Mouse (Mus musculus): ENCODE results near the gene Dnaaf3.

The Dnaaf3 gene

DNA sequence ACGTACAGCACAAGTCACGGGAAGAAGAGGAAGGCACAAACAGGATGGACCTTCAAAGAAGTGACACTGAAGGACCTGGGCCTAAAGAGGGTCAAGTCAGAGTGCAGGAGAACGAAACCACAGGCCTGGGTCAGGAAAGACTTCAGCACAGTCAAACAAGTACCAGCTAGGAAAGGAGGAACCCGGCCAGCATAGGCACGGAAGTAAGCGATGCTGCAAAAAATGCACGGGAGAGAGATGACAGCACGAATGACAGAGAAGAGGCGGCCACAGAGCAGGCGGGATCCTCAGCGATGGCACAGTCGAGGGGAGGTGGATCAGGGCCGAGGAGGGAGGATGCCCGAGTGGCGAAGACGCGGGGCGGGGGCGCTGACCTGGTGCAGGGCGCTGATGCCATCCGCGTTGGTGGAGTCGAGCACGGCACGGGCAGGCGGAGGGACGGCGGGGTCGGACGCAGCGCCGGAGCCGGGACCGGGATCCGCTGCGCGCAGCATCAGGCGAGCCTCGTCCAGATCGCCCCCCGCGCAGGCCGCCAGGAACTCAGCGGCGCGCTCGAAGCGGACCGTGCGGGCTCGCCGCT, 31.3 kb downstream of the Dnaaf3 start:
- DNase-seq (ENCODE audit: low read depth, low spot score), result peak; percentile 32

DNA sequence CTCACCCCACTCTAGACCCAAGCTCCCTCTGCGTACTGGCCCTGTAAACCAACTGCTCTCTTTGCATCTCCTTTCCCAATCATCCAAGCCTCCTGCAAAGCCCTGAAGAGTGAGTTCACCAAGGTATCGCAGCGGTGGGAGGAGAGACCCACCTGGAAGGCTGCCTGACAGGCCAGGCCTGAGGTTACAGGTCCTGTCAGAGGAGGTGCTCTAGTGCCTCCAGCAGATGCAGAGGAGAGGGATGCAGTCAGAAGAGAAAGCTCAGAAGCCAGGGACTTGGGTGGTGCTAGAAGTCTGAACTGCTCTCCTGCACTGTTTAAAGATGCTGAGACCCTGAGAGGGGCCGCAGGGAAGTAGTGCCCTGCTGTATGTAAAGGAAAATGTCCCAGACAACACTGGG, 33.2 kb downstream of the Dnaaf3 start:
- no peak for DNase-seq (ENCODE audit: low read depth, low spot score)

GRCm38 (mm10) chr7:4498251-4498650, 34.0 kb downstream of the Dnaaf3 start:
- DNase-seq (ENCODE audit: low read depth, low spot score), result no peak

- DNase-seq (ENCODE audit: low read depth, low spot score), result no peak
Measured at GRCm38 (mm10) chr7:4497271-4497903, 34.9 kb downstream of the Dnaaf3 start.

DNA sequence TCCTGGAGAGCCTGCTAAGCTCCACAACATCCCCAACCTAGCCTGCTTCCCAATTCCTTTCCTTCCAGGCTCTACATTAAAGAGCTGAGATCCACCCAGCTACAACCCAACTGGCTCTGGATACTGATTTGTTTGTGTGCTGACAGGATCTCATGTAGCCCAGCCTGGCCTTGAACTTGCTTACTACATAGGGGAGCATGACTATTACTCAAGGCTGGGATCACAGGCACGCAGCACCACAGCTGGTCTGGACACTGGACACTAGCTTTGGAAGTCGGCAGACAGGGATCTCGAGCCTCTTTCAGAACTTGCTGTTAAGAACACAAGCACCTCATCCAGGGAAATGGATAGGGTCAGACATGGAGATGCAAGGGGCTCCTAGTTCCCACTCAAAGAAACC, 35.8 kb downstream of the Dnaaf3 start:
- no peak for DNase-seq (ENCODE audit: low read depth, low spot score)

DNA sequence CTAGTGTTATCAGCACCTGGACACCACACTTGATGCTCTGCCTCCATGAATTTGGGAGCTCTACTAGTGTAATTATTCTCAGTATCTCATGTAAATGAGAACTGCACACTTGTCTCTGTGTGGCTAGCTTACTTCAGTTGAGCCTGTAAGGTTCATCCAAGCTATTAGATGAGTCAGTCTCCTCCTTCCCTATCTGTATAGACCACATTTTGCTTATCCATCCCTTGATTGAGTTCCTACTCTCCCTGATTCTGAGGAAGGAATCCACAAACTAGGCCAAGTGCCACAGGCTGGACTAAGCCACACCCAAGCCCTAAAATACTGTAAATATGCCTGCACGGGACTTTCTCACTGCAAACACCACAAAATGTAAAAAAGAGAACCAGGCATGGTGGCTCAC, 38.3 kb downstream of the Dnaaf3 start:
- DNase-seq (ENCODE audit: low read depth, low spot score), result no peak

- DNase-seq (ENCODE audit: low read depth, low spot score), result no peak
Measured at GRCm38 (mm10) chr7:4492284-4493224, 39.7 kb downstream of the Dnaaf3 start.

DNA sequence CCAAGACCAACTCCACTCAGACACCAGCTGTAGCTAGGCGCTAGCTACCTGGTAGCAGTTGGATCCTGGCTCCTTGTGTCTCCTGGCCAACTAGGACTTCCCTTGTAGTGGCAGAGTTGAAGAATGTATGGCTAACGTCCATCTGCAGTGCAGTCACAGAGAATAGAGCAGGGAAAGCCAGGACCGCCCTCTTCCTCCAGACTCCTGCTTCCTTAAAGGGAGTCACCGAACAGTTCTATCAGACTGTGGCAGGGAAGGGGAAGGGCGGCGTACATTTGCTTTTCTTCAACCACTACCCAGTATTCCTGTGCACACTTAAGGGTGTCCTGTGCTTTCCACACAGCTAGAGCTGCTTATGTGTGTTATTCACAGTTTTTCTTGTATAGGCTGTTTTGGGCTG, 40.9 kb downstream of the Dnaaf3 start:
- DNase-seq (ENCODE audit: low read depth, low spot score), result no peak

- no peak for DNase-seq (ENCODE audit: low read depth, low spot score)
Measured at GRCm38 (mm10) chr7:4482281-4482680, 50.0 kb downstream of the Dnaaf3 start.

GRCm38 (mm10) chr7:4479674-4480073, 52.6 kb downstream of the Dnaaf3 start:
- DNase-seq (ENCODE audit: low read depth, low spot score), result peak; percentile 79

- no peak for DNase-seq (ENCODE audit: low read depth, low spot score)
Measured at GRCm38 (mm10) chr7:4478796-4479291, 53.4 kb downstream of the Dnaaf3 start.

DNA sequence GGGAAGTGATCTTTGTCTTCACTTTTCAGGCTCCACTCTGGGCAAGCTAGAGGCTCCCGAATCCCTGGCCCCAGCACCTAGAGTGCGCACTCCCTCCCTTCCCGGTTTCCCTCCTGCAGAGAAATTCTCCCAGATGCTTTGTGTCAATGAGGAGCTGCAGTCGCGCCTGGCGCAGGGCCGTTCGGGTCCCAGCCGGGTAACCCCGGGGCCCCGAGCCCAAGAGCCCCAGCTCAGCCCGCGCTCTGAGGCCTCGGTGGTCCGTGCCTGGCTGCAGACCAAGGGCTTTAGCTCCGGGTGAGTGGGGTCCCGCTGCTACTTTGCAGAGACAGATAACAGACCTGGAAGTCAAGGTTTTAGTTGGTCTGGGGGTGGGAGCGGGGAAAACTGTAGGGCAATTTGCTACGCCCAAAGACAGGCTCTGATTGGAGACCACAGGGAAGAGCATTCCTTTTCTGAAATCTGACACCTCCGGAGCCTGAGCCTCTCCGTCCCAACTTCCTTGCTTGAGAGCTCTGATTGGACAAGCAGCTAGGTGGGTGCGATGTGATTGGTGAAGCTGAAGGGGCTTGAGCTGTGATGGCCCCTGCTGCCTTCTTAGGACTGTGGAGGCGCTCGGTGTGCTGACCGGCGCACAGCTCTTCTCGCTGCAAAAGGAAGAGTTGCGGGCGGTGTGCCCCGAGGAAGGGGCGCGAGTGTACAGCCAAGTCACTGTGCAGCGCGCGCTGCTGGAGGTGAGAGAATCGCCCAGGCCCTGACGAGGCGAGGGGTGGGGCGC, 54.0 kb downstream of the Dnaaf3 start:
- peak; percentile 99 for DNase-seq (ENCODE audit: low read depth, low spot score)

DNA sequence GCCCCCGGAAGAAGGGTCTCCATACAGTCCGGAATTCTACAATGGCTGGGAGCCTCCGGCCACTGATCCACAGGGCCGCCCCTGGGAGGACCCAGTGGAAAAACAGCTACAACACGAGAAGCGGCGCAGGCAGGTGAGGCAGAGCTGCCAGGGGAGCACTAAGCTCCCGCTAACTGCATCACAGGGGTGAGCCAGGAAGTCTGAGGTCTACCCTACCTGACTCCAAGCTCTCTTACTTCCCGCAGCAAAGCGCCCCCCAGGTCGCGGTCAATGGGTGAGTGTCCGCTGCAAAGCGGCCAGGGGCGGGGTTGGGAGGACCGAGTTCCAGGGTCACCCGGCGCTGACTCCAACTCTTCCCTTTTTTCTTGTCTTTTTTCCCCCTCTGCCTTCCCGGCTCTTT, 58.3 kb downstream of the Dnaaf3 start:
- DNase-seq (ENCODE audit: low read depth, low spot score), result no peak

All from R1 (cell line).